Mouse (Mus musculus) embryonic facial prominence, embryonic 11.5 days (tissue): Measurements from ENCODE around the gene D330045A20Rik. TPM values are rescaled to one million over a fixed set of nuclear protein-coding genes. Genes with fewer than 3 reads are reported as not detected.
"Not testable (repeated sequence)": the region's sequence is repeated elsewhere in the genome, so short reads cannot be mapped to it uniquely, and the experiment has no call there.

Experiments
- ATAC-seq: fragments of 200-750 bp; cut with Nextera tagmentation; replicated peaks from 2 replicates; pipeline ENCODE4 v1.8.0; 2017; ENCODE audit warnings: low read depth; ENCODE audit not compliant: insufficient number of reproducible peaks, low FRiP score, low TSS enrichment
- DNase-seq: peaks from one replicate; pipeline ENCODE4 v3.0.0-alpha.2; 2015; ENCODE audit warnings: low spot score
- H3K27ac ChIP-seq: fragments of 300-500 bp; sonication (generic); replicated peaks from 2 replicates; pipeline ENCODE4 v1.5.1; 2014; ENCODE audit warnings: mild to moderate bottlenecking, low read depth, low read length, control low read depth
- H3K27me3 ChIP-seq: fragments of 300-500 bp; sonication (generic); 2 replicates; pipeline ENCODE4 v1.6.1; 2014; ENCODE audit warnings: mild to moderate bottlenecking, low read length, moderate library complexity, mixed read lengths; ENCODE audit not compliant: control insufficient read depth, insufficient read depth
- H3K36me3 ChIP-seq: fragments of 300-500 bp; sonication (generic); replicated peaks from 2 replicates; pipeline ENCODE4 v1.6.1; 2014; ENCODE audit warnings: low read depth, mild to moderate bottlenecking, low read length, moderate library complexity, mixed read lengths; ENCODE audit not compliant: control insufficient read depth, insufficient read depth
- H3K4me1 ChIP-seq: fragments of 300-500 bp; sonication (generic); 2 replicates; pipeline ENCODE4 v1.6.1; 2014; ENCODE audit warnings: low read length, mixed read lengths; ENCODE audit not compliant: control insufficient read depth, insufficient read depth
- H3K4me2 ChIP-seq: fragments of 300-500 bp; sonication (generic); 2 replicates; pipeline ENCODE4 v1.6.1; 2014; ENCODE audit warnings: low read depth, mild to moderate bottlenecking, control low read depth, low read length, moderate library complexity
- H3K4me3 ChIP-seq: fragments of 300-500 bp; sonication (generic); 2 replicates; pipeline ENCODE4 v1.5.1; 2014; ENCODE audit warnings: low read depth, low read length, control low read depth
- H3K9ac ChIP-seq: fragments of 300-500 bp; sonication (generic); replicated peaks from 2 replicates; pipeline ENCODE4 v1.6.1; 2014; ENCODE audit warnings: mild to moderate bottlenecking, control low read depth, low read length
- H3K9me3 ChIP-seq: fragments of 300-500 bp; sonication (generic); replicated peaks from 2 replicates; pipeline ENCODE4 v1.6.1; 2016; ENCODE audit warnings: mild to moderate bottlenecking, low read length, inconsistent platforms, mixed read lengths; ENCODE audit not compliant: control insufficient read depth
- WGBS: fragments of 180-500 bp; shearing (Covaris S2); extraction: QIAGEN DNeasy Blood & Tissue Kit; methylation state at CpG from one replicate; pipeline ENCODE4 v1.1.7; 2014; 5-methylcytosine and 5-hydroxymethylcytosine counted together
- polyA plus RNA-seq: library from polyadenylated mRNA; unstranded; fragments of >200 nt; fragmentation: Nextera tagmentation; extraction: Ambion mirVana; gene quantifications from 2 replicates; pipeline ENCODE4 v1.2.1, GENCODE M21; 2014

D330045A20Rik gene
- polyA plus RNA-seq, 1 experiment from 2014 or later: 2.8 TPM

GRCm38 (mm10) chrX:139550456-139550855 is 70.3 kb downstream of the D330045A20Rik start:
- no peak for DNase-seq
- Histone ChIP-seq H3K4me2 (no peak overlapping the region), H3K27ac (no peak overlapping the region), H3K27me3 (no peaks in the 10 kb centered on the region), H3K9ac (no peak overlapping the region), H3K4me3 (no peak overlapping the region), H3K36me3 (no peaks in the 10 kb centered on the region), H3K9me3 (no peaks in the 10 kb centered on the region), H3K4me1 (no peaks in the 10 kb centered on the region)
- no peak for ATAC-seq
- WGBS: 84% methylated on average over 5 of the region's 5 CpGs

- ATAC-seq (no peak), DNase-seq (no peak)
- no peaks in the 10 kb centered on the region for H3K4me1 ChIP-seq
- H3K27ac ChIP-seq: no peak overlapping the region
- no peaks in the 10 kb centered on the region for H3K9me3 ChIP-seq
- no peaks in the 10 kb centered on the region for H3K36me3 ChIP-seq
- H3K9ac ChIP-seq: no peak overlapping the region
- no peak overlapping the region for H3K4me2 ChIP-seq
- 84% methylated on average over 2 of the region's 2 CpGs for WGBS
- H3K4me3 ChIP-seq: no peak overlapping the region
- no peaks in the 10 kb centered on the region for H3K27me3 ChIP-seq
Measured at GRCm38 (mm10) chrX:139552090-139552489, 71.9 kb downstream of the D330045A20Rik start.

DNA sequence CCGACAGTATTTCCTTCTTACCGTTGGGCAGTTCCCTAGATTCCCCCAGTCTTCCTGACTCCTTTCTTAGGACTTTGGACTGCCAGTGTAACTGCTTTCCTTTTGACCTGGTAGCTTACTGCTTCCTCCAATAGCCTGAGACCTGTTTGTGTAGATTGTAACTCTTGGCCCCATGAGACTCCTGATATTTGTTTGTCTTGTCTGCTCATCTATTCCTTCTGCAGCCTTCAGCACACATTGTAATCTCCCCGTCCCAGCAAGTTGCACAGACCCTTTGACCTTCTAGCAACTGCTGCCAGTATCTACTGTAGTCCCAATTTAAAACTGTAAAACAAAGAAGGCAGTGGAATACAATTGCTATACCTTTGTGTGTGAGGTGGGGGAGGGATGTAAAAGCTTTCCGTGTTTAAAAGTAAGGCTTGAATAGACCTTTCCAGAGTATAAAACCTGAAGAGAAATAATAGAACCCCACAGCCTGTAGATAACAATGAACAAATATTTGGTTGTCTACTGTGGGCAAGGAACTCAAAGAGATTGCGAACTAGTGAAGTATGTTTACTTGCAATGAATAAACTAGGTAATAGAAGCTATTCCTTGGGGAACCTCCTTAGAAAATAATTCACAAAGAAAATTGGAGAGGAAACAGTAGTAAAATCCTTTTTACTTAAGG is 82.2 kb downstream of the D330045A20Rik start:
- WGBS: 66% methylated on average over 5 of the region's 5 CpGs
- H3K9ac ChIP-seq: no peak overlapping the region
- no peak for ATAC-seq

DNA sequence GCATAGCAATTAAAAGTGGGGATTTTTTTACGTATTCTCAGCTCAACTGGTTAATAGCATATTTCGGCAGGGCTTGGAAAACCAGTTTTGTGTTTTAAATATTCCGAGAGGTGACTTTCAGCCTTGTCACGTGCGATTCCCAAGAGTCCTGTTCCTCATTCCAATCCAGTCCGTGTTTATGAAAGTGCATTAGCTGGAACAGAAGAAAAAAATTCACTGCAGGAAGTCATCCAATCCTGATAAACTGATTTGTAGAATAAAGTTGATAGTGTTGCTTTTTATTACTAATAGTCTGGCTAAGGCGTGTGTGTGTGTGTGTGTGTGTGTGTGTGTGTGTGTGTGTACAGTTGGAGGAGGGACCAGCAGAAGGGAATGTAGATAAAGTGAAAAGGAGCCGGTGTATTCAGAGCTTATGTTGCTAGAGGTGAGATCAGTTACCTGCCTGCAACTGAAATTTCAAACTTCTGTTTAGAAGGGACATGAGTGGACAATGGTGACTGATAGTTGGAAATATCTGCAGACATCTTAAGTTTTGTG is 82.8 kb downstream of the D330045A20Rik start, which contains the start of gene Rnf128:
TSS of gene Rnf128 (plus strand) at position 392 of the 537 bp plus-strand sequence.
- Histone ChIP-seq H3K9ac (no peak within 1 kb of the TSS), H3K27me3 (no peaks in the 10 kb centered on the region), H3K27ac (no peak within 1 kb of the TSS), H3K9me3 (no peaks in the 10 kb centered on the region), H3K4me3 (no peak within 1 kb of the TSS), H3K4me2 (no peak within 1 kb of the TSS), H3K4me1 (no peaks in the 10 kb centered on the region), H3K36me3 (no peaks in the 10 kb centered on the region)
- 84% methylated on average over 8 of the region's 8 CpGs for WGBS
- DNase-seq (no peak), ATAC-seq (no peak)

More for the DNA sequence above, 82.2 kb downstream of the D330045A20Rik start:
- Histone ChIP-seq H3K36me3 (no peaks in the 10 kb centered on the region), H3K9me3 (no peaks in the 10 kb centered on the region), H3K27me3 (no peaks in the 10 kb centered on the region), H3K27ac (no peak overlapping the region), H3K4me2 (no peak overlapping the region), H3K4me1 (no peaks in the 10 kb centered on the region), H3K4me3 (no peak overlapping the region)
- no peak for DNase-seq

DNA sequence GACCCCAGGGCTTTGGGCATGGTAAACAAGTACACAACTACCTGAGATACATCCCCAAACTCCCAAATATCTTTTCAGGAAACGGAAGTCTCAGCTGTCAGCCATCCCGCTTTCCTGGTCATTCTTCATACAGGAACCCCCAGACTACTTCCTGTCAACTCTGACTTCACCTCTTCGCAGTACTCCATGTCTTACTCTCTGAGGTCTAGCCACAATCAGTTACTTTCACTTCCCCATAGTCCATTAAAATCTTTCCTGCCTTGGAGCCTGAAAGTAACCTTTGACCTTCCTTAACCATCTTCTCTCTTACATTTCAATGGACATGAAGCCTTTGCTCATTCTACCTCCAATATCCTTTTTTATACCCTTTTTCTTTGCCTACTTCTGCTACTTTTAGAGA is 89.9 kb downstream of the D330045A20Rik start:
- WGBS: 100% methylated on average over 3 of the region's 3 CpGs
- Histone ChIP-seq H3K9ac (no peak overlapping the region), H3K4me1 (no peaks in the 10 kb centered on the region), H3K4me3 (no peak overlapping the region), H3K27ac (no peak overlapping the region), H3K4me2 (no peak overlapping the region), H3K27me3 (no peaks in the 10 kb centered on the region), H3K36me3 (no peaks in the 10 kb centered on the region), H3K9me3 (no peaks in the 10 kb centered on the region)
- no peak for DNase-seq
- ATAC-seq: no peak

DNA sequence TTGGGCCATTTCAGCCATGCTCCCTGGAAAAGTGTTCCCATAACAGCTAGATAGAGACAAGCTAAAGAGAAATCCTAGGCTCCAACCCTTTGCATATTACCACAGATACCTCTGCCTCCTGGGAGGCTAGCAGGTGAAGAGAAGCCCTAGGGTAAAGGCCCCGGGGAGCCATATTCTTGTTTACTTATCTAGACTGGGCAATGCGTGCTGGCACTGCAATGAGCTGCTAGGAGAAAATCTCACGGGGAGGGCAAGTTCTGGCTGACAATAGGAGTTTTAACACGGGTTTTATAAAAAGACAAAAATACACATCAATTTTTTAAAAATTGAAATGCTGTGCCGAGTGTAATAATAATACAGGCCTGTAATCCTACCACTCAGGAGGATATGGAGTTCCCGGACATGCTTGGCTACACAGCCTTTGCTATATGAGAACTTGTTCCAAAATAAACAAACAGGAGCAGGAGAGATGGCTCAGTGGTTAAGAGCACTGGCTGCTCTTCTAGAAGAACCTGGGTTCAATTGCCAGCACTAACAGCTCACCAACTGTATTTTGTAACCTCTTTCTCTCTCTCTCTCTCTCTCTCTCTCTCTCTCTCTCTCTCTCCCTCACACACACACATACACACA is 98.6 kb downstream of the D330045A20Rik start:
- Histone ChIP-seq H3K9me3 (no peaks in the 10 kb centered on the region), H3K4me1 (no peaks in the 10 kb centered on the region), H3K27me3 (no peaks in the 10 kb centered on the region), H3K4me2 (no peak overlapping the region), H3K36me3 (no peaks in the 10 kb centered on the region), H3K27ac (no peak overlapping the region), H3K4me3 (no peak overlapping the region), H3K9ac (no peak overlapping the region)
- ATAC-seq: no peak
- 74% methylated on average over 6 of the region's 6 CpGs for WGBS
- no peak for DNase-seq

GRCm38 (mm10) chrX:139583616-139584015 is 103.4 kb downstream of the D330045A20Rik start:
- no peak overlapping the region for H3K4me3 ChIP-seq
- H3K4me1 ChIP-seq: no peaks in the 10 kb centered on the region
- ATAC-seq: no peak
- H3K27me3 ChIP-seq: no peaks in the 10 kb centered on the region
- WGBS: 42% methylated on average over 4 of the region's 4 CpGs
- H3K36me3 ChIP-seq: no peaks in the 10 kb centered on the region
- H3K27ac ChIP-seq: no peak overlapping the region
- H3K9me3 ChIP-seq: no peaks in the 10 kb centered on the region
- no peak overlapping the region for H3K4me2 ChIP-seq
- no peak for DNase-seq
- no peak overlapping the region for H3K9ac ChIP-seq

DNA sequence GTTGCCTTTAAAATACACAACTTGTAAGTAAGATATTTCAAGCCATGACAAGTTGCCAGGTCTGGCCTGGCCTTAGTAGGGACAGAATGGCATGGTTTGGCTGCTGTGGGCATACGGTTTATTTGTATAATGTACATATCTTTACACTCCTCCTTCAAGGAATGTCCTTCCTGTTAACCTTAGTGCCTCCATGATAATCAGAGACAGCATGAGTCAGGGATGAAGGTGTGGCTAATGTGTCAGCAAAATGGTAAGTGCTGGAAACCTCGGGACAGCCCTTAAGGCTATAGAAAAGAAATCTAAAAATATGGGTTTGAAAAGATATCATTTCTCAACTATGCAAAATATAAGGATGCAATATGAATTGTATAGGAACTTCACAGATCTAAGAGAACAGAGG is 106.5 kb downstream of the D330045A20Rik start:
- H3K9ac ChIP-seq, H3K27me3 ChIP-seq, H3K9me3 ChIP-seq, ATAC-seq, H3K4me3 ChIP-seq, H3K27ac ChIP-seq, H3K4me1 ChIP-seq, DNase-seq, H3K36me3 ChIP-seq, H3K4me2 ChIP-seq: not testable (repeated sequence)
- WGBS: 72% methylated on average over 2 of the region's 2 CpGs
